Mouse (Mus musculus) limb, embryonic 15.5 days (tissue): ENCODE data around the gene Atxn7l1. TPM values are rescaled to one million over a fixed set of nuclear protein-coding genes. Genes with fewer than 3 reads are reported as not detected.
A peak's percentile ranks its signal among the peaks of the same experiment; 100 is the strongest.

Source experiments
- ATAC-seq: fragments of 200-750 bp; cut with Nextera tagmentation; 2 replicates; pipeline ENCODE4 v1.8.0; 2017; ENCODE audit warnings: low read depth, moderate TSS enrichment; ENCODE audit not compliant: insufficient number of reproducible peaks, low FRiP score, low TSS enrichment
- H3K27ac ChIP-seq: fragments of 300-500 bp; sonication (generic); 2 replicates; pipeline ENCODE4 v1.5.1; 2015; ENCODE audit warnings: moderate library complexity, mild to moderate bottlenecking, inconsistent platforms
- H3K27me3 ChIP-seq: fragments of 300-500 bp; sonication (generic); 2 replicates; pipeline ENCODE4 v1.6.1; 2015; ENCODE audit warnings: inconsistent platforms
- H3K36me3 ChIP-seq: fragments of 300-500 bp; sonication (generic); 2 replicates; pipeline ENCODE4 v1.6.1; 2015; ENCODE audit warnings: inconsistent platforms
- H3K4me1 ChIP-seq: fragments of 300-500 bp; sonication (generic); 2 replicates; pipeline ENCODE4 v1.6.1; 2015; ENCODE audit warnings: inconsistent platforms
- H3K4me2 ChIP-seq: fragments of 300-500 bp; sonication (generic); 2 replicates; pipeline ENCODE4 v1.6.1; 2015; ENCODE audit warnings: mild to moderate bottlenecking, inconsistent platforms
- H3K4me3 ChIP-seq: fragments of 300-500 bp; sonication (generic); 2 replicates; pipeline ENCODE4 v1.5.1; 2015; ENCODE audit warnings: mild to moderate bottlenecking, inconsistent platforms
- H3K9ac ChIP-seq: fragments of 300-500 bp; sonication (generic); 2 replicates; pipeline ENCODE4 v1.6.1; 2015; ENCODE audit warnings: inconsistent platforms
- H3K9me3 ChIP-seq: fragments of 300-500 bp; sonication (generic); 2 replicates; pipeline ENCODE4 v1.6.1; 2016; ENCODE audit warnings: inconsistent platforms
- WGBS: fragments of 180-500 bp; shearing (Covaris S2); methylation state at CpG from one replicate; pipeline ENCODE4 v1.1.7; 2015; 5-methylcytosine and 5-hydroxymethylcytosine counted together
- polyA plus RNA-seq: library from polyadenylated mRNA; unstranded; fragments of >200 nt; fragmentation: Nextera tagmentation; extraction: Ambion mirVana; gene quantifications from 2 replicates; pipeline ENCODE4 v1.2.1, GENCODE M21; 2015

Atxn7l1 gene
- polyA plus RNA-seq = 10.9 and 12.2 TPM in 2 replicates

DNA sequence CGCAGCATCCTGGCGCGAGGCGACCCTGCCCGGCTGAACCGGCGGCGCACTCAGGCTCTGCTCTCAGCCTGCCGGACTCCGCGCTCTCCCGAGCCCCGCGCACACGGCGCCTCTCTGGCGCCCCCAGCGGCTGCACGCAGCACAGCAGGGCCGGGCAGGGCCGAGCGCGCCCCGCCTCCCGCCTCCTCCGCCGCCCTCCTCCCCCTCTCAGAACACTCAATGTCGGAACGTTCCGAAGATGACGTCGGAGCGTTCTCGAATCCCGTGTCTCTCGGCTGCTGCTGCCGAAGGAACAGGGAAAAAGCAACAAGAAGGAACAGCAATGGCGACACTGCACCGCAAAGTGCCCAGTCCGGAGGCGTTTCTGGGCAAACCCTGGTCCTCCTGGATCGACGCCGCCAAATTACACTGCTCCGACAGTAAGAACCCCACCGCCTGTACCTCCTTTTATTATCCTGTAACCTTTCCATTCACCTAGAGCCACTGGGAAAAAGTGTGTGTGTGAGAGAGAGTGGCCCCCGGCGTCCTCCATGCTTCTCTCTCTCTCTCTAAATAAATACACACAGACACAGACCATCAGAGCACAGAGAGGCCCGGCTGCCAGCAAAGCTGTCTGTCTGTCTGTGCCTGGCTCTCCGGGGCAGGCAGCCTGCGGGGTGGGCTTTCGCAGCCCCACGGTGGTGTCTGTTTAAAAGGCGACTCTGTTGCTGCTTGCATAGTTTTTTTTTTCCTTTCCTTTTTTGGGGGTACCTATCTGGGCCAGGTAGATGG is at the start of gene Atxn7l1:
Atxn7l1 (plus strand) TSS at position 197 of the 771 bp plus-strand sequence.
- peak within 1 kb of the TSS; percentile 84 for H3K27ac ChIP-seq
- peaks cover 5% of the 10 kb centered on the region; the same call in 1 of the 2 replicates for H3K27me3 ChIP-seq
- WGBS = under 1% methylated on average over 54 of the region's 54 CpGs
- H3K4me1 ChIP-seq = peaks cover 18% of the 10 kb centered on the region
- H3K4me3 ChIP-seq = peak within 1 kb of the TSS; percentile 68
- ATAC-seq = peak; percentile 91
- peak within 1 kb of the TSS; percentile 67 for H3K9ac ChIP-seq
- H3K9me3 ChIP-seq = no peaks in the 10 kb centered on the region
- H3K4me2 ChIP-seq = peak within 1 kb of the TSS; percentile 94
- no peaks in the 10 kb centered on the region for H3K36me3 ChIP-seq

DNA sequence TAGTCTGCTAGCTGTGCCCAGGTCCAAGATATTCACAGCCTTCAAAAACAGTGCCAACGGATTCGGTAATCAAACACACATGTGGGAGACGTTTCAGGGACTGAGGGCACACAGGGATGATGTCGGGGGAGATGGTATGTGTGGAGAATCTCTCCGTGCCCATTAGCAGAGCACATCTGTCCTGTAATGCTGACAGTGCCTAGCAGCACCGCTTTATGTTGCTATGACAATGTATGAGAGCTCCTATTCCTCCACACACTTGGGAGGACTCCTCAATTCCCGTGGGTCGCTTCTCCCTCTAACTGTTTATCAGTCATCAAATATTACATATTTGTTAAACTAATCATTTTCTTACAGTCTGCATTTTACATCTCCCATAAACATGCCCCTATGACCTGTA is 45.9 kb upstream of the Atxn7l1 start:
- H3K4me2 ChIP-seq = no peak overlapping the region
- peaks cover 4% of the 10 kb centered on the region; the same call in 1 of the 2 replicates for H3K4me1 ChIP-seq
- no peak overlapping the region for H3K9ac ChIP-seq
- no peaks in the 10 kb centered on the region for H3K9me3 ChIP-seq
- no peaks in the 10 kb centered on the region for H3K27me3 ChIP-seq
- H3K36me3 ChIP-seq = no peaks in the 10 kb centered on the region
- H3K4me3 ChIP-seq = no peak overlapping the region
- WGBS = 71% methylated on average over 8 of the region's 8 CpGs
- ATAC-seq = no peak
- no peak overlapping the region for H3K27ac ChIP-seq

DNA sequence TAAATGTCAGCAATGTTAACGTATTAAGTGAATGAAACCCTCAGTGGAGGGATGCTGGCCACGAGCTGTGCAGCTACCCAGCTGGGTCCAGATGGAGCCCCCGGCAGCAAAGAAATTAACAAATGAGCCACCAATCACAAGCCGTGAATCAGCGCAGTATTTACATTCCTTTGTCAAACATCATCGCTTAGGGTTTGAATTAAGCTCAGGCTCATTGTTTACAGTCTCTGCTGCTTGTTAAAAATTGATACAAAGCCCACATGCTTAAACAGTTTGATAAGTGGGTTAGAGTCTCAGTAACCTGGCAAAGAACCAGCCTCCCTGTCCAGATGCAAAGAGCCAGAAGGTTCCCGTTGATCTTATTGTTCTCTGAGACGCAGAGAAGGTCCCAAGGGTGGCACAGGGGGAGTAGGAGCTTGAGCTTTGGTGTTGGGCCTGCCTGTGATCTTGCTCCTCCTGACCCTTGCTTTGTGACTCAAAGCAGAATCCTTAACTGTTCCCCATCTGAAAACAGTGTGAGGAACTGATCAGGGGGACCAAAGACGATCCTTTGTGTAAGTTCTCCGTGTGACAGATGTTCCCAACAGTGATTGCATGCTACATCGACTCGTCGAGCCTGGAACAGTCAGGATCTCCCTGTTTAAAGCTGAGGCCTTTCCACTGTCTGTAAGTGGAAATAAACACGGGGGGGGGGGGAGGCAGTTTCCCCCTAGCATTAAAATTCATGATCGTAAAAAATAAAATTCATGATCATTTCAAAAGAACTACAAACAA is 45.0 kb upstream of the Atxn7l1 start:
- Histone ChIP-seq H3K27ac (no peak overlapping the region), H3K27me3 (no peaks in the 10 kb centered on the region), H3K9me3 (no peaks in the 10 kb centered on the region), H3K4me2 (no peak overlapping the region), H3K36me3 (no peaks in the 10 kb centered on the region), H3K4me1 (peaks cover 4% of the 10 kb centered on the region; the same call in 1 of the 2 replicates), H3K4me3 (no peak overlapping the region), H3K9ac (no peak overlapping the region)
- ATAC-seq = 0 out of 2 replicates have a peak, but pooled peaks have one; percentile 52
- WGBS = 47% methylated on average over 15 of the region's 15 CpGs

DNA sequence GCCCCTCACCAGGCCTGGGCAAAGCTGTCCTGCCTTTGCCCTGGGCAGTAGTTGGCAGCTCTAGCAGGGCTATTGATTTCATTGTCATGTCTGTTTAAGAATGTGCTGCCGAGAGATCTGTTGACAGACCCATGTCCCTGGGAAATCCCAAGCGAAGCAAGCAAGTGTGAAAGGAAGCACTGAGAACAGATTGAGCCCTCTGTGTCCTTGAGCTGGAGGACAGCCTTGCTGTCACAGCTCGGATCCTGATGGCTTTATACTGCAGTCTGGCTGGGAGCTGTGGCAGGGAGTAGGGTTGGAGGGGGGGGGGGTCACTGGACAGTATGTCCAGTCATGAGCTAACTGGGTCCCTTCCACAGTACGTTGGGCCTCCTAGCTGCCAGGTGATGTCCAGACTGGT is 41.8 kb upstream of the Atxn7l1 start:
- Histone ChIP-seq H3K4me2 (no peak overlapping the region), H3K4me1 (peaks cover 10% of the 10 kb centered on the region), H3K36me3 (no peaks in the 10 kb centered on the region), H3K9me3 (no peaks in the 10 kb centered on the region), H3K27ac (no peak overlapping the region), H3K9ac (no peak overlapping the region), H3K4me3 (no peak overlapping the region), H3K27me3 (no peaks in the 10 kb centered on the region)
- 76% methylated on average over 4 of the region's 4 CpGs for WGBS
- no peak for ATAC-seq

DNA sequence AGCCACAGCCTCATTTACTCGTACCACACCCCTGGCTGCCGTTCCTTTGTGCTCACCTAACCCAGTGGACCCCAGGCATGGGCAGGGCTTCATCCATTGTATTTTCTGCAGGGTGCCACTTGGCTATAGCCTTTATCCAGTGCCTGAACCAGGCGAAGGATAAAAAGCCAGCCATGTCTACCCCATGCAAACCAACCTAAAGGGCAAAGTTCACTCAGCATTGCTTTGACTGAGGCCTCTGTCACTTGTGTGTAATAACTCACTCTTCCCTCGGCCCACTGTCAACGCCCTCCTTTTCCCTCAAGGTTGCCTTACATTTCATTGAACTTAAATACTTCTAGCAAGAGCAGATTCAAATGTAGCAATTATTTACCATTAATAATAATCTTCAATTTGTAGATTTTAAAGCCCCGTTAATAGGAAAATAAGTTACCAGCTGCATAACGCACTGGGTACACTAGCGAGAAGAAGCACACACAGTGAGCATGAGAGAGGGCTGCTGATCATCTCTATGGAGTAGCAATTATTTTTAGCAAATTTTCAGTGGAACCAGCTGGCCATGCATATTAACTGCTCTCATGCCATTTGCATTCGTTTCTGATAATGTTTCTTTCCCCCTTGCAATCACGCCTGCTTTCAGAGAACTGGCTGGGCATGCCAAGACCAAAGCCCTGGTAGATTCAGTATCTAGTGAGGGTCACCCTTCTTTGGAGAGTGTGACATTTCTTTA is 40.9 kb upstream of the Atxn7l1 start:
- no peak overlapping the region for H3K9ac ChIP-seq
- WGBS = 76% methylated on average over 10 of the region's 10 CpGs
- no peak for ATAC-seq
- no peak overlapping the region for H3K27ac ChIP-seq
- no peaks in the 10 kb centered on the region for H3K36me3 ChIP-seq
- no peaks in the 10 kb centered on the region for H3K27me3 ChIP-seq
- H3K4me1 ChIP-seq = peaks cover 14% of the 10 kb centered on the region
- no peak overlapping the region for H3K4me2 ChIP-seq
- no peaks in the 10 kb centered on the region for H3K9me3 ChIP-seq
- H3K4me3 ChIP-seq = no peak overlapping the region

DNA sequence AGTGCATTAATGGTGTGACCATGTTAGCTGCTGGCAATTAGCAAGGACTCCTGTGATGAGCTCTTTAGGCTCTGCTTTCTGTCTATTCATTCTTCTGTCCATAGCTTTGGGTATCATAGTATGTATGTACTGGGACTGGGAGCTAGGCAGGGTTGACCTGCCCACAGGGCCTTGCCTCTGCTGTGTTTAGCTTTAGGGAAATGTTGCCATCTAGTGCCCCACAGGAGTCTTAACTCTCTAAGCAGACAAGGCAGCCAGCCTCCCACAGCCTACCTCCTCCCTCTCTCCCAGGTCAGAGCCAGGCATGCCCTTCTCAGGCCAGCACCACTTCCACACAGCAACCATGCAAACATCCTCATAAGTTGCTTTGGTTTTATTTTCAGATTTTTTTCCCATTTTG is 38.0 kb upstream of the Atxn7l1 start:
- no peak for ATAC-seq
- H3K4me2 ChIP-seq = no peak overlapping the region
- no peaks in the 10 kb centered on the region for H3K9me3 ChIP-seq
- H3K27ac ChIP-seq = no peak overlapping the region
- no peaks in the 10 kb centered on the region for H3K36me3 ChIP-seq
- H3K4me1 ChIP-seq = peaks cover 22% of the 10 kb centered on the region
- no peaks in the 10 kb centered on the region for H3K27me3 ChIP-seq
- no peak overlapping the region for H3K4me3 ChIP-seq
- no peak overlapping the region for H3K9ac ChIP-seq

DNA sequence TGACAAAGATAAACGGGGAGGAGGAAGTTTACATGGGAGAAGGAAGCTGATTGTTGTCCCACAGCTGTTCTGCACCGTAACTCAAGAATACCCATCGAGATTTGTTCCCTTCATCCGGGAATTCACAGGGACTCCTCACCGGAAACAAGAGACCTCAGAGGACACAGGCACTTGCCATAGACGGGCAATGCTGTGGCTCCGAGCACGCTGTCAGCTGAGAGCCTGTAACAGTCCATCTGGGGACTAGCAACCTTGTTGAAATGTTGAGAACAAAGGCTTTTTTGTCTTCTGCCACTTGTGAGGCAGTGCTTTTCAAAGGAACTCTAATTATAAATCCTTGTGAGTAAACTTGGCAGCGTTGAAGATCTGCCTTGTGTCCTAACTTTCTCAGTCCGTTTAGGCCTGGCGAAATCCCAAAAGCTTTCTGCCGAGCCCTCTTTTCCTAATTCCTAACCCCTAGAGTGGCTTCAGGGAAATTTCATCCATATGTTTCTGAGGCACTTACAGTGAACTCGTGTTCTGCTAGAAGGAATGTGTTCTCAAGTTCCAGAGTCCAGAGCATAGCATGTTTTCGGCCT is 36.5 kb upstream of the Atxn7l1 start:
- WGBS = 21% methylated on average over 14 of the region's 14 CpGs
- no peaks in the 10 kb centered on the region for H3K9me3 ChIP-seq
- no peak overlapping the region for H3K9ac ChIP-seq
- peak overlapping the region; percentile 59 for H3K27ac ChIP-seq
- ATAC-seq = peak; percentile 44; the same call in 1 of the 2 replicates
- no peak overlapping the region for H3K4me3 ChIP-seq
- no peaks in the 10 kb centered on the region for H3K36me3 ChIP-seq
- H3K27me3 ChIP-seq = no peaks in the 10 kb centered on the region
- H3K4me2 ChIP-seq = no peak overlapping the region
- H3K4me1 ChIP-seq = peaks cover 22% of the 10 kb centered on the region

DNA sequence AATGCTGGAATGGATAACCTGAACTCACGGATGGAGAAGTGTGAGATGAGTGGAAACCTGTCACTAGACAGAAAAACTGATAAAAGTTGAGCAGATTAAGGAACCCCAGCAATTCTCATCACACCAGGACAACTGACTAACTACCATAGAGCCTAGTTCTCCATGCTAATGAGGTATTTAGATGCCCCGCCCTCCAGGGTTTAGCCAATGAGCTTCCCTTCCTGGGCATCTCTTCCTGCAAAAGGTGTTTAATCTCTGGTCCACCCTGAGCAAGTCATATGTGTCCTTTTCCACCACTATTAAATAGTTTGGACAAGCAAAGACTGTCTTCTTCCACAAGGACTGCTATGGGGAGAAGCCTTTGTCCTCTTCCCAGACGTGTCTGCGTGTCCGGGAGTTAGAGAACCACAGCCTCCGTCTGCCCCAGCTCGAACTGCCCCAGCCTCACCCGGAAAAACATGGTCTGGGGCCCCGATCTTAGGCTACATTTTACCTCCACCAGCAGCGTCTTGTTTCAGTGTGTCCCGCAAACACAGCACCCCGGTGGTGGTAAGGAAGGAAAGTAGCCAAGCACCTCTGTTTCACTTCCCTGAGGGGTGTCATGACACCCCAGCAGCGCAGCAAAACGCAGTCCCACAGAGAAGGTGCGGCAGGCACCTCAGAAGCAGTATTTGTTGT is 28.7 kb upstream of the Atxn7l1 start:
- 39% methylated on average over 15 of the region's 15 CpGs for WGBS
- H3K9ac ChIP-seq = no peak overlapping the region
- no peak overlapping the region for H3K4me2 ChIP-seq
- no peaks in the 10 kb centered on the region for H3K27me3 ChIP-seq
- no peak overlapping the region for H3K4me3 ChIP-seq
- no peaks in the 10 kb centered on the region for H3K4me1 ChIP-seq
- no peaks in the 10 kb centered on the region for H3K36me3 ChIP-seq
- H3K27ac ChIP-seq = no peak overlapping the region
- ATAC-seq = no peak
- no peaks in the 10 kb centered on the region for H3K9me3 ChIP-seq

DNA sequence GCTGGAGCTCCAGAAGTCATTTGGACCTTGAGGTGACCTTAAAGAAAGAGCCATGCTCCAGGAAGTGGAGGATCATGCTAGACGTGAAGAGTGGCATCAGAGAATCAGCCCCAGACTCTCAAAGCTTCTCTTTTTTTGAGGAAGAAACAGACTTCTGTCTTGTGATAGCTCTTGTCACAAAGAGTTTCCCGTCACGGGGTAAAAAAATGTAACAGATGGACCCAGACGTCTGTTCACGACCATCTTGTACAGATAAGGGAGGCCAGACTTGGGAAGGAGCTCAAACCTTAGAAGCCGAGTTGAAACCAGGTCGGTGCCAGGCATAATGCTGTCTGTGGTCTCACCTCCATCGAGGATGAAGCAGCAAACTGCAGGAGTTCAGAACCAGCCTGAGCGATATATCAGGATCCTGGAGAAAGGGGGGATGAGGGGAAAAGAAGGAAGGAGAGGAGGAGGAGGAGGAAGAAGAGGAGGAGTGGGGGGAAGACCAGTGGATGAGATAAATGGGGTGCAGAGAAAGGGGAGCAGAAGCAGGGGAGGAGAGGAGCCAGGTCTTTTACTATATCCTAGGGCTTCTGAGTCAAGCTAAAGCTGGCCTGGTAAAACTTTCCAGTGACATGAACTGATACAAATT is 21.8 kb upstream of the Atxn7l1 start:
- no peak overlapping the region for H3K4me2 ChIP-seq
- no peak for ATAC-seq
- H3K27me3 ChIP-seq = no peaks in the 10 kb centered on the region
- H3K36me3 ChIP-seq = no peaks in the 10 kb centered on the region
- H3K4me3 ChIP-seq = no peak overlapping the region
- no peak overlapping the region for H3K27ac ChIP-seq
- no peaks in the 10 kb centered on the region for H3K9me3 ChIP-seq
- WGBS = 74% methylated on average over 9 of the region's 9 CpGs
- H3K9ac ChIP-seq = no peak overlapping the region
- H3K4me1 ChIP-seq = peaks cover 8% of the 10 kb centered on the region

DNA sequence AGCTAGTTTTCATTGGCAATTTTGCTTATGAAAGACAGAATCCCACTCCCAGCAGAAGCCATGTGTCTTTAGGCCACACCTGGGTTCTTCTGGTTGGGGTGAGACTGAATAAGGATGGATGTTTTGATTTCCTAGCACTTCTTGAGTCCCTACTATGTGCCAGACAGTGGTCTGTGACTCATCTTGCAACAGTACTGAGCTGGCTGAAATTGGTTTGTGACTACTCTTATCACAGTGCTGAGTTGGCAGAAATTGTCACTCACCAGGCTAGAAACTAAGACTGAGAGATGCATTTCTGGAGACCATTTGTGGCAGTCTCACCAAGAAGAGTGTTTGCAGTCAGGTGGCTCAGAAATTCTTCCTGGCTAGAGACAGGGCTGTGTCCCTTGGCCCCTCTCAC is 21.2 kb upstream of the Atxn7l1 start:
- no peaks in the 10 kb centered on the region for H3K36me3 ChIP-seq
- H3K4me2 ChIP-seq = no peak overlapping the region
- H3K27ac ChIP-seq = no peak overlapping the region
- peaks cover 8% of the 10 kb centered on the region for H3K4me1 ChIP-seq
- no peaks in the 10 kb centered on the region for H3K27me3 ChIP-seq
- no peak overlapping the region for H3K4me3 ChIP-seq
- H3K9ac ChIP-seq = no peak overlapping the region
- H3K9me3 ChIP-seq = no peaks in the 10 kb centered on the region
- no peak for ATAC-seq

DNA sequence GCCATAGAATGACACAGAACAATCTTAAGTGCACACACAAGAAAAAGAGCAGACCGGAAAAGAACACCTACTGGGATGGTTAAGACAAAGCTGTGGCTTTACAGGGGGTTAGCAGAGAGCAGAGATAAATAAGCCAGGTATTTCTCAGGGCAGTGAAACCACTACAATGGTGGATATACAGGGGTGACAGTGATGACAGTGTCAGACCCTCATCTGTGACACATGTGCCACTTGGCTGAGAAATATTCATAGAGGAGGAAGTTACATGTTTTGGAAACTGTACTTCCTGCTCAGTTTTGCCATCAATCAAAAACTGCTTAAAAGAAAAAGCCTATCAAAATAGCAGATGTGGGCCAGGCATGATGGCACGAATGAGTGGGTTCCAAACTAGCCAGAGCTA is 19.4 kb upstream of the Atxn7l1 start:
- whole genome bisulfite sequencing = 79% methylated on average over 2 of the region's 2 CpGs
- Histone ChIP-seq H3K4me2 (no peak overlapping the region), H3K27me3 (no peaks in the 10 kb centered on the region), H3K4me1 (peaks cover 8% of the 10 kb centered on the region), H3K27ac (no peak overlapping the region), H3K9ac (no peak overlapping the region), H3K36me3 (no peaks in the 10 kb centered on the region), H3K9me3 (no peaks in the 10 kb centered on the region), H3K4me3 (no peak overlapping the region)
- no peak for ATAC-seq
